Mouse (Mus musculus): ENCODE data around the gene Mob3b. TPM values are rescaled to one million over a fixed set of nuclear protein-coding genes. Genes with fewer than 3 reads are reported as not detected.

Mob3b gene
- polyA plus RNA-seq (2012; rRNA removed): 2.9 and 4.0 TPM in 2 replicates

DNA sequence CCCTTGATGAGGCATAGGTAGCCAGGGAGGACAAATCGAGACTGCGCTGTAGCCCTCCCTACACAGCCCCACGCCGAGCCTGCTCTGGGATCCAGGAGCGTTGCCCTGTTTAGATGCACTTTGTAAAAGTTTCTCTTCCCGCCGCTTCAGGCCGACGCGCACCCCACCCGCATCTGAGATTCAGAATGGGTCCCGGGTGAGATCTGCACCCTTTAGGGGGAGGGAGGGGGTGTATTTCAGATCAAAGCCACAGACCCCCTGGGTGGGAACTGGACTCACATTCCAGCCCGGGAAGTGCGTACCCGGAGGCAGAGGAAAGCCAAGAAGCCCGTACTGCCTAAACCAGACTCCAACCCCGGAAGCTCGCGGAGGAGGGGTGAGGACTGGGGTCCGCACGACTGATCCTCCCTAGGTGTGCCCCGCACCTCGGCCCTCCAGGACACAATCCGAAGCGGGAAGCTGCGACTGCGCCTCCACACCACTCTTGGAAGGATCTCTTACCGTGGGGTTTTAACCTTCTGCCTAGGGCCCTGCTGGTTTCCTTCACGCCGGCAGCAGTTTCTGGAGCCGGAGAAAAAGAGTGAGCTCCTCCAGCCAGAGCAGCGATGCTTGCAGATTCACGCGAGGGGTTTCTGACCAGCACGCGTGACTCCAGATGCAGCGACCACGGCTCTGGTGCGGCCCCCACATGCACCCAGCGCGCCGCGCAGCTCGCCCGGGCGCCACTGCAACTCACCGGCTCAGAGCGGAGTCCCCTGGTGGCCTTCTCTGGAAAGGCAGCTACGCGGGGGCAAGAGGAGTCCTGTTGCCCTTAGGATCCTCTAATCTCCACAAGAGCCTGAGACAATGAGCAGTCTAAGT, at the start of gene Mob3b:
Mob3b (minus strand) TSS at position 734 of the 861 bp plus-strand sequence.
- TF ChIP-seq POLR2A (IDR thresholded peaks at IDR 0.05; ENCODE audit: extremely low read depth, insufficient read depth, low read length): no peak
- peak; percentile 66 for TF ChIP-seq CTCF (IDR thresholded peaks at IDR 0.05; ENCODE audit: extremely low read depth, insufficient read depth, low read length)
- Histone ChIP-seq H3K27ac (ENCODE audit: insufficient read depth, low read length) (peak within 1 kb of the TSS; percentile 90), H3K4me3 (ENCODE audit: insufficient read depth, low read length) (peak within 1 kb of the TSS; percentile 51), H3K4me1 (ENCODE audit: control insufficient read depth, insufficient read depth, low read length) (no peaks in the 10 kb centered on the region)

DNA sequence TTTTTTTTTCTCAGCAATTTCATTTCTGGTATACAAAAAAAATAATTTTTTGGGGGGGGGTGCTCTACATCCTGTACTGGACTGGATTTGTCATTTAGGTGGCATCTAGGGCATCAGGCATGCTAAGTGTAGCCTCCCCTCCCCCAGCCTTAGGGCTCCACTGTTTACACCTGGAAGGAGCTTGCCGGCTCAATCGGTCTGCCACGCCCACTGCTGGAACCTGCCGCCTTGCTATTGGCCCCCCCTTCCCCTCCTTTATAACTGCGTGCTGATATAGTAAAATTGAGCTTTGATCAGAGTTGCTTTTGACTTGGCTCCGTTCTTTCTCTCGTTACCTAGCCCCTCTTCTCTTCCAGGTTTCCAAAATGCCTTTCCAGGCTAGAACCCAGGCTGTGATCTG, 47.4 kb upstream of the Mob3b start:
- Histone ChIP-seq H3K4me1 (ENCODE audit: control insufficient read depth, insufficient read depth, low read length) (no peaks in the 10 kb centered on the region), H3K4me3 (ENCODE audit: insufficient read depth, low read length) (no peak overlapping the region), H3K27ac (ENCODE audit: insufficient read depth, low read length) (no peak overlapping the region)
- TF ChIP-seq POLR2A (IDR thresholded peaks at IDR 0.05; ENCODE audit: extremely low read depth, insufficient read depth, low read length) (no peak), CTCF (IDR thresholded peaks at IDR 0.05; ENCODE audit: extremely low read depth, insufficient read depth, low read length) (no peak)

DNA sequence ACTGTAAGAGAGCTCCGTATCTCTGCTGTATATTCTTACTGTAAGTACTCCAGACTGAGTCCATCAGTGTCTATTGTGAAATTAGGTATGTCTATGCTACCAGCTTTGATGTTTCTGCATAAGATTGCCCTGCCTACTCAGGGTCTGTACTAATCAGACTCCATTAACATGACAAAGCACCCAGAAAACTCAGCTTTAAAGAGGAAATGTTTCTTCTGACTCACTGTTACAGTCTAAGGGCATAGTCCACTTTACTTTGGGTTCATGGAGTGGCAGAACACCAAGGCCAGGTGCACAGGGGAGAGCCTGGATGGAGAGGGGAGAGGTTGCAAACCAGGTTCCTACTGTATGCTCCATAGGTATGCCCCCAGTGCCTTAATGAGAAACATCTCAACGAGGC, 46.4 kb upstream of the Mob3b start:
- Histone ChIP-seq H3K4me1 (ENCODE audit: control insufficient read depth, insufficient read depth, low read length) (no peaks in the 10 kb centered on the region), H3K27ac (ENCODE audit: insufficient read depth, low read length) (no peak overlapping the region), H3K4me3 (ENCODE audit: insufficient read depth, low read length) (no peak overlapping the region)
- TF ChIP-seq CTCF (IDR thresholded peaks at IDR 0.05; ENCODE audit: extremely low read depth, insufficient read depth, low read length) (no peak), POLR2A (IDR thresholded peaks at IDR 0.05; ENCODE audit: extremely low read depth, insufficient read depth, low read length) (no peak)

DNA sequence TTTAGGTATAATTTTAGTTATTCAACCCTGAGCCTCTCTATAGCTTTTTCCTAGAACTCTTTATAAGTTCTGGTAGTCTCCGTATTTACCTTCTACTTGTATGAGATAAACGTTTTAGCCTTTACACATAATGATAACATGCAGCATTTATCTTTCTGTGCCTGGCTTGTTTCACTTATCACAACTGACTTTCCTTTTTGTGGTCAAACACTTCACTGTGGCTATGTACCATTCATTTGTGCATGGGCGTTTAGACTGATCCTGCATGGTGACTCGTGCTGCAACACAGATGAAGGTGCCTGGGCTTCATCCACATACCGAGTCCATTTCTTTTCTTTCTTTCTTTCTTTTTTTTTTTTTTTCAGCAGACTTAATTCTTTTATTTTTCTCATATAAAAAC, 44.4 kb upstream of the Mob3b start:
- Histone ChIP-seq H3K4me1 (ENCODE audit: control insufficient read depth, insufficient read depth, low read length) (no peaks in the 10 kb centered on the region), H3K4me3 (ENCODE audit: insufficient read depth, low read length) (no peak overlapping the region), H3K27ac (ENCODE audit: insufficient read depth, low read length) (no peak overlapping the region)
- TF ChIP-seq POLR2A (IDR thresholded peaks at IDR 0.05; ENCODE audit: extremely low read depth, insufficient read depth, low read length) (no peak), CTCF (IDR thresholded peaks at IDR 0.05; ENCODE audit: extremely low read depth, insufficient read depth, low read length) (no peak)

DNA sequence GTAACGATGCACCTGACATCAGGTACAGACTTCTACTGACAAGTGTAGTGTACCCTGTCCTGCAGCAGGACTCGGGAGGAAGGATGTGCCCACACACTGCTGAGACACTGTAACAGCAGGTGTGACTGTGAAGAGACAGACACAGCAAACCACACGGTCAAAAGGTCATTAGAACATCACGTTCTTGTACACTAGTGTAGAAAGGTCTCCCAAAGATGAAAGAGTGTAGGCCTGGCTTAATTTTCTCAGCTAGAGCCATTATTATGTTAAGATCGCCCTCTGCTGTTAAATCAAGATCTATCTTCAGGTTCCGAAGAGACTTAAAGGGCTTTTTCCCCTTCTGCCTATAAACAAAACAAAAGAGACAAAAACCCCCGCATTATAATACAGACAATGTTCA, 35.4 kb upstream of the Mob3b start:
- H3K4me1 ChIP-seq (ENCODE audit: control insufficient read depth, insufficient read depth, low read length): no peaks in the 10 kb centered on the region
- TF ChIP-seq POLR2A (IDR thresholded peaks at IDR 0.05; ENCODE audit: extremely low read depth, insufficient read depth, low read length) (no peak), CTCF (IDR thresholded peaks at IDR 0.05; ENCODE audit: extremely low read depth, insufficient read depth, low read length) (0 out of 2 replicates have a peak, but pooled peaks have one; percentile 0)
- H3K27ac ChIP-seq (ENCODE audit: insufficient read depth, low read length): no peak overlapping the region
- H3K4me3 ChIP-seq (ENCODE audit: insufficient read depth, low read length): no peak overlapping the region

DNA sequence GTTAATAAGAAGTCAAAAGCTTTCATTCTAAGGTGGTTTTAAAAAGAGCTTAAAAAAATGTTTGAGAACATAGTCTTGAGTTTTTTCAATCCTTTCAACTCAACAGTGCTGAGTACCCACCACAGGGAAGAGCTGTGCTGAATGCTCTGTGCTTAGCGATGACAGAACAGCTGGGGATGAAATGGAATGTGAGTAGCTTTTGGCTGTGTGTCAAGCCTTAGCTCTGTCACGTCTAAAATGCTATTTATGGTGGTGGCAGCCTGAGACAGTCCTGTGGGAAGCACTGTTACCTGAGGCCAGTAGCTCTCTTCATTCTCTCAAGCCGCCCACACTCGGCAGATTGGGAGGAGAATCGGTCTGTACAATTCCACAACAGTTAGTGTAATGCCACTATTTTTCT, 32.5 kb upstream of the Mob3b start:
- no peak for TF ChIP-seq CTCF (IDR thresholded peaks at IDR 0.05; ENCODE audit: extremely low read depth, insufficient read depth, low read length)
- TF ChIP-seq POLR2A (IDR thresholded peaks at IDR 0.05; ENCODE audit: extremely low read depth, insufficient read depth, low read length): no peak
- H3K27ac ChIP-seq (ENCODE audit: insufficient read depth, low read length): no peak overlapping the region

DNA sequence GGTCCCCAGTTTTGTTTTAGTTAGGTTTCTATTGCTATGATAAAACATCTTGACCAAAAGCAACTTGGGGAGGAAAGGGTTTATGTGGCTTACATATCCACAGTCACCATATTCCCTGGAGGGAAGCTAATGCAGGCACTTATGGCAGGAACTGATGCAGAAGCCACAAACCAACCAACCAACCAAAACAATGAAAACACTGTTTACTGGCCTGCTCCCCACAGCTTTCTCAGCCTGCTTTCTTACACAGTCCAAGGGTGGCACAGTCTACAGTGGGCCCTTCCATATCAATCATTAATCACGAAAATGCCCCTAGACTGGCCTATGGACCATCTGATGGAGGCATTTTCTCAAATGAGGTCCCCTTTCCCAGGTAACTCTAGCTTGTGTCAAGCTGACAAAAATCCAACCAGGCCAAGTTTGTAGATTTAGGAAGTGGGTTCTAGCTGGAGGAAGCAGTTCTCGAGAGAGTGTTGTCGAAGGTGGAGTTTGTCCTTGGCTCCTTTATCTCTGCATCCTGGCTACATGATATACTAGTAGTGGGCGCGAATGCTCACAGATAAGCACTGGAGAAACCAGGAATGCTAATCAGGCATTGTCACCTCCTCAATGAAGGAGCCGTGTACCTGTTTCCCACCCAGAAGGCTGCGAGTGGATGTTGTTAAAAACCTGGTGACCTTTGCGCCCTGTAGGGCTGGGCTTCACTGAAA, 30.5 kb upstream of the Mob3b start:
- Histone ChIP-seq H3K4me1 (ENCODE audit: control insufficient read depth, insufficient read depth, low read length) (no peaks in the 10 kb centered on the region), H3K27ac (ENCODE audit: insufficient read depth, low read length) (no peak overlapping the region), H3K4me3 (ENCODE audit: insufficient read depth, low read length) (no peak overlapping the region)
- no peak for TF ChIP-seq CTCF (IDR thresholded peaks at IDR 0.05; ENCODE audit: extremely low read depth, insufficient read depth, low read length)

More for the DNA sequence above, 32.5 kb upstream of the Mob3b start:
- Histone ChIP-seq H3K4me1 (ENCODE audit: control insufficient read depth, insufficient read depth, low read length) (no peaks in the 10 kb centered on the region), H3K4me3 (ENCODE audit: insufficient read depth, low read length) (no peak overlapping the region)

DNA sequence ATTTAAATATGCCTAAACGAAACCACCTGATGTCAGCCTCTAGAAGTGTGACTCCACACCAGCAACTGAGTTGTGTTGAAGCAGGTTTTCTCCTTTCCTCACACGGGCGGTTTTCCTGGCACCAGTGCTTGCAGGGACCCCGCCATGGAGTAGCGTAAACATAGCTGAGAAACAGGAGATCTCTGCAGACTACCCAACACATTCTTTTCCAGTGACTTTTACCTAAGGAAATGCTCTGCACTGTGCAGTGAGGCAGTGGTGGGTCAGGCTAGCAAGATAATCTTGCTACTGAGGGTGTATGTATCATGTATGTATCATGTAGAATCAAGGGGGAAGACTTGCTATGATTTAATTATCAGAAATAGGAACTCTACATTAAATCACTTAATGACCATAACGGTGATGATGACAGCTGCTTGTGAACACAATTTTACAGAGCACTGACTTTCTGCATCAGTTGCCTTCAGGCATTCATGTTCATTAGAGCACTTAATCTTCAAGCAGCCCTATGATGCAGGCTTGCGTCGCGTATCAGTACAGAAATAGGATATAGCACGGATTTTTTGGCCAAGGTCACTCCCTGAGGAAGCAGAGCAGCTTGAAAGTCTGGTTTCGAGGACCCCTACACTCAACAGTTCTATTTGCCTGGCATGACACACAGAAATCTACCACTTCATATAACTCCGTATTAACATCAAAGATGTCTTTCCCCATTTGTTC, 20.8 kb upstream of the Mob3b start:
- Histone ChIP-seq H3K27ac (ENCODE audit: insufficient read depth, low read length) (no peak overlapping the region), H3K4me1 (ENCODE audit: control insufficient read depth, insufficient read depth, low read length) (no peaks in the 10 kb centered on the region), H3K4me3 (ENCODE audit: insufficient read depth, low read length) (no peak overlapping the region)
- TF ChIP-seq POLR2A (IDR thresholded peaks at IDR 0.05; ENCODE audit: extremely low read depth, insufficient read depth, low read length) (no peak), CTCF (IDR thresholded peaks at IDR 0.05; ENCODE audit: extremely low read depth, insufficient read depth, low read length) (no peak)

DNA sequence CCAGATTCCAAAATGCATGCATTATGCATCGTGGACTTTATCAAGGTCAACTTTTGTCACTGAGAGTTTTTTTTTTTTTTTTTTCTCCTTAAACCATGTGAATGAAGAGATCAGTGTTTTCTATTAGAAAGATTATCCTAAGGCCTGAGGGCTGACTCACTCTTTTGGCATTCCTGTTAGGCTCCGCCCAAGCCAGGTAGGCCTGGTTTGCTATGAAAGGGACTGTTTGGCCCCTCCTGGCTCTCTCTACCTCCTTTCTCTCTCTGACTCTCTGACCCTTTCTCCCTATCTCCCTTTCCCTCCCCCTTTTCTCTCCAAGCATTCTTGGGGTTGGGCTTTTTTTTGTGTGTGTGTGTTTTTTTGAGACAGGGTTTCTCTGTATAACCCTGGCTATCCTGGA, 18.3 kb upstream of the Mob3b start:
- Histone ChIP-seq H3K4me3 (ENCODE audit: insufficient read depth, low read length) (no peak overlapping the region), H3K27ac (ENCODE audit: insufficient read depth, low read length) (no peak overlapping the region), H3K4me1 (ENCODE audit: control insufficient read depth, insufficient read depth, low read length) (no peaks in the 10 kb centered on the region)
- TF ChIP-seq POLR2A (IDR thresholded peaks at IDR 0.05; ENCODE audit: extremely low read depth, insufficient read depth, low read length): no peak
- TF ChIP-seq CTCF (IDR thresholded peaks at IDR 0.05; ENCODE audit: extremely low read depth, insufficient read depth, low read length): no peak
